Mouse (Mus musculus) heart, postnatal 14 days (tissue): ENCODE data around the gene Tut7. TPM values are rescaled to one million over a fixed set of nuclear protein-coding genes. Genes with fewer than 3 reads are reported as not detected.
"Not testable (repeated sequence)": the region's sequence is repeated elsewhere in the genome, so short reads cannot be mapped to it uniquely, and the experiment has no call there.

ENCODE experiments used
- DNase-seq, 2 experiments: peaks; one replicate each; pipeline ENCODE4 v3.0.0; 2021 to 2022
- intact Hi-C: fragments of 180-260 bp; cut with DNase I; formaldehyde crosslinking; loops from one replicate; pipeline ENCODE4 v1.15.1; 2025
- long read RNA-seq, 2 experiments: library from polyadenylated mRNA; stranded (forward); transcript quantifications; one replicate each; pipeline ENCODE4 v2.0.0; 2021
- total RNA-seq, 2 experiments: library from RNA; stranded (reverse); gene quantifications; 2 replicates each; pipeline ENCODE4 v1.2.3; 2021

The Tut7 gene
- 10 to 100 TPM; 48.9 to 51.1 TPM for total RNA-seq
- long read RNA-seq, experiment 1, partial matches to known transcripts, result 8 of 17 reads
- long read RNA-seq, experiment 1, other reads (novel, unspliced or antisense), result 7 of 17 reads
- long read RNA-seq, experiment 2, partial matches to known transcripts, result 3 of 15 reads
- long read RNA-seq, experiment 2, other reads (novel, unspliced or antisense), result 12 of 15 reads

DNA sequence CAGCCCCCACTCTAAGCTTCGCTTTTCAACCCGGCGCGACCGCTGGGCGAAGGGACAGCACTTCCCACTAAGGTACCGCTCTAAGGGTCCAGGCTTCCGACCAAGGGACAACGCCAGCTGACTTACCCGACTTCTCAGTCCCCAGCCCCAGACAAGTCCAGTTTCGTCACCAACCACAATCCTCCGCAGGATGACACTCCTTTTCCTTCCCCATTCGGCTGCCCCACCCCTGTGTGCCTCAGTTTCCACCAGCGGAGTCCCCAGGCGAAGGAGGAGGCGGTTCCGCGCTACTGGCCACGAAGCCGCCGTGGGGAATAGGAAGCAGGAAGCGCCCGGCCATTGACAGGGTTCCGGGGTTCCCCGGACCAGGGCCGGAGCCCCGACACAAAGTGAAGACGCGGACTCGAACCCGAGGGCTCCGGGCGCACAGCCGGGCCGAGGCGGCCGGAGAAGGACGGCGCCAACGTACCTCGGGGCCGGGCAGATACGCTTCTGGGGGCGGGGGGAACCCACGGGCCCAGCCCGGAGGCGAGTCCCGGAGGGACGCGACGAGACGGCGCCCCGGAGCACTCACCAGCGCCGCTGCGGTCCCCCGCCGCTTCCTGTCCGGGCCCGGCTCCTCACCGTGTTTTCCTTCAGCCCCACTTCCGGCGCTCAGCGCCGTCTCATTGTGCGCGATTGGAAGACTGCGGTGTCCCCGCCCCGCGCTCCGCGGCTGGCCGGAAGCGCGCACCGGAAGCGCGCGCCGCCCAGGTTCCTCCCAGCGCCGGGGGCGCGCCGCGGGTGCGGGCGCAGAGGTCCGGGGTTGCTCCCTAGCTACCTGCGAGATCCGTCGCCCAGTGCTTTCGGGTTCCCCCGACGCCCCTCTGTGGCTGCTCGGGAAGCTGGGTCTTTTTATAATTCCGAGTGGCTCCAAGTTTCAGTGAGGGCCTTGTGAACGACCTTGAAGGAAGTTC is at the start of gene Tut7:
Gene Tut7, minus strand, starts transcription at position 641 of the 956 bp plus-strand sequence.
- intact Hi-C loops, result no loop called here

DNA sequence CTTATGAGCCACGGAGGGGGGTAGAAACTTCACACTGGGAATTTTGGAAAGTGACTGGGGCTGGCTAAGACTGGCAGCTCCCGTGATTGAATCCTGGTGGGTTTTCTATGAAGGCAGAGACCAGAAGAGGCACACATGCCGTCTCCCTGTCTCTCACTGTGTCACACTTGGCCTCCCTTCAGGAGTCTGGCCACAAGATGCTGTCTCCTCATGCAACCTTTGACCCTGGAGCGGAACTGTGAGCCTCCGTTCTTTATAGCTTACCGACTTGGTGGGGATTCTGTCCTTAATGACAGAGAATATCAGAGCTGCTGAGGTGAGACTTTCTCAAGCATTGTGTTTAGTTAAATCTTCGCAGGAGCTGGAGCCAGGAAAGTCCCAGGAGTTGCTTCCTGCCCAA is 49.5 kb upstream of the Tut7 start:
- intact Hi-C loops, result no loop called here

More for the DNA sequence above, at the start of gene Tut7:
- peak; percentile 94 to 95 for DNase-seq

DNA sequence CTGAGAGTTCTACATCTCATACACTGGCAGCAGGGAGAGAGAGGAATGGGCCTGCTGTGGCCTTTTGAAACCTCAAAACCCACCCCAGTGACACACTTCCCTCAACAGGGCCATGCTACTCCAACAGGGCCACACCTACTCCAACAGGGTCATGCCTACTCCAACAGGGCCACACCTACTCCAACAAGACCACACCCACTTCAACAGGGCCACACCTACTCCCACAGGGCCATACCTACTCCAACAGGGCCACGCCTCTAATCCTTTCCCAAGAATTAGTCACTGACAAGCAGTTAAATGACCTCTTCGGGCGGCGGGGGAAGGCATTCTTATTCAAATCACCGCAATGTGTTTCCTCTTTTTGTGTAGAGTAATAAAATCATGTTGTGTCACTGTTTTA is 47.1 kb upstream of the Tut7 start:
- intact Hi-C loops, result no loop called here
- no peak for DNase-seq

More for the DNA sequence above, 49.5 kb upstream of the Tut7 start:
- no peak for DNase-seq

DNA sequence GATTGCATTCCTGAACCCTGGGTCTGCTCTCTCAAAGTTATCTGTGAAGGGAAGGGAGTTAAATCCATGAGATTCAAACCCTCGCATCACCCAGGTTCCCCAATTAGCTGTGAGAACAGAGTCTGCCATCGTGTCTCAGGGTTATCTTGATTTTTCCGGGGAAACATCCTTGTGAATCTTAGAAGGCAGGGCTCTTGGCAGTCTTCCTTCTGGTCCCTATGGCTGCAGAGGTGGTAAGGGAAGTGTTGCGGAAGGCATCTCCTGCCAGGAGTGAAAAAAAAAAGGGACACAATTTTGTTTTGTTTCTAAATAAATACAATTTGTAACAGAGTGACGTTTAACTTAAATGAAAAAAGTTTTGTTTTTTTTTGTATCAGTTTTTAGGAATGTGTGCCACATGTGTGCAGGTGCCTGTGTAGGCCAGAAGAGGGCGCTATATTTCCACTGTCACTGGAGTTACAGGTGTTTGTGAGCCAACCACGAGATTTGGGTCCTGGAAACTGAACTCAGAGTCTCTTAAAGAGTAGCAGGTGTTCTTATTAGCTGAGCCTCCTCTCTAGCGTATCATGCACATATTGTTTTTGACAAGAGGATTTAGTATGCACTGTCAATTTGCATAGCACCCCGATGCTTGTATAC is 45.2 kb upstream of the Tut7 start:
- intact Hi-C loops, result no loop called here
- DNase-seq, result no peak

DNA sequence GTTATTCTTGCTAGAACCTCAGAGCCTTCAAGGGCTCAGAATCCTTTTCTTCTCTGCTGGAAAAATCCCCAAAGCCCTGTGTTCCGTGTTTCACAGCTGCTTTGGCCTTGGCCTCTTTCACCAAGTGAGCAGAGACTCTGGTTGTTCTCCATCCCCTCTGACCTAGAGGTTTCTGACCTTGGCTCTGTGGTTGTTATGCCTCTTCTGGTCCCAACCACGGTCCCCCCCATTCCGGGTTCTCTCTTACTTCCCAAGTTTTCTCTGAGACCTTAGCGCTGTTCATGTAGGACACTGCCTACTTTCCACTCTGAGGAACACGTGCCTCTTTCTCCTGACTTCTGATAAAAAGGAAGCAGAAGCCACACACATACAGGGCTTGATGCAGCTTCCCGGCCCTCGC is 44.2 kb upstream of the Tut7 start:
- no peak for DNase-seq

DNA sequence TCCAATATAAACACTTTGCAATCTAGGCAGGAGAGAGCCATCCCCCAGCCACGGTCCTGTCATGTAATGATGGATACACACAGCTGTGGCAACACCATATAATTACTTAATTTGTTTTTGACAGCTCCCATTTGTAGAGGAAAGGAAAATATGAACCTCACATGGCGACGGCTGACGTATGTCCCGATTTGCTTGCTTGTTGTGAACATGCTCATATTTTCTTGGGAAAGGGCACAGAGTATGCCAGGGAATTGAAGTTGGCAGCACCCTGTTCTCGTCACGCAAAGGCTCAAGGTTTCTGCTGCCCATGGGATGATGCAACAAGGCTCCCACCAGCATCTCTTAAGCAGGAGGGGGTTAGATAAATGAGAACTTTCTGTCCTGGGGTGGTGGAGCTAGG is 36.6 kb upstream of the Tut7 start:
- intact Hi-C loops, result loop anchor here (5.0 to 10.0 kb wide), 2 partner anchors 475 to 883 kb away; no protein-coding TSS in a partner anchor

More for the DNA sequence above, 44.2 kb upstream of the Tut7 start:
- intact Hi-C loops, result no loop called here

DNA sequence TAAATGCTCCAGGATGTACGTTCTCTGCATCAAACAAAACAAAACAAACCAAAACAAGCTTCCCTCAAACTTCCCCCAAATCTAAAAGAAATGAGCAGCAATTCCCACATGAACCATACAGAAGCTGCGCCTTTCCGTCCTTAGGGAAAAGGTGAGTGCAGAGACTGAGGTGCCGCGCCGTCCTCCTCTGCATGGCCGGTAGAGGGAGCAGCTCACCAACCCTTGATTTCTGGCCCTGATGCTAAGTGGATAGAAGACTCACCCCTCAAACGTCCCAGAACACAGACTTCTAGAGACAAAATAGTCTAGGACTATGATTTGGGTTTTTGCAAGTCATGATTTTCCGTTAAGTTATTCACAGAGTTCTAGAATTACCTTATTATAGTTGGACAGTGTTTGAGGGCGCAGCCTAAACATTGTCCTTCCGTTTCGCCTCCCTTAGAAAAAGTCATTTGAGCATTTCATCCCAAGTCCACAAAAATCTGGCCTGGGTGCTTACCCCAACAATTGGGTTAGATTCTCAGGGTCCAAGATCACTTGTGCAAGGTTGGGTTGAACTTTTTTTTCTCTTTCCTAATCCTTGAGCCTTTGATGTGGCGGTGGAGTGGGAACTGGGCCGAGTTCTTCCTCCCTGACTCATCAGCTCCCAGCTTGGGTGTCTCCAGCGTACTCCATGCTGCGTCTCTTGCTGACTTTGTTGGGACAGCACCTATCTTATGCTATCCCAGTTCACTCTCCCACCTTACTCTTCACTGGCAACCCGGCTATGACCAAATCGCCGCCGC is 33.5 kb upstream of the Tut7 start:
- intact Hi-C loops, result loop anchor here (1.0 to 10.0 kb wide), 3 partner anchors 478 to 886 kb away; no protein-coding TSS in a partner anchor
- DNase-seq, result peak; percentile 72 to 80

More for the DNA sequence above, 36.6 kb upstream of the Tut7 start:
- no peak for DNase-seq

DNA sequence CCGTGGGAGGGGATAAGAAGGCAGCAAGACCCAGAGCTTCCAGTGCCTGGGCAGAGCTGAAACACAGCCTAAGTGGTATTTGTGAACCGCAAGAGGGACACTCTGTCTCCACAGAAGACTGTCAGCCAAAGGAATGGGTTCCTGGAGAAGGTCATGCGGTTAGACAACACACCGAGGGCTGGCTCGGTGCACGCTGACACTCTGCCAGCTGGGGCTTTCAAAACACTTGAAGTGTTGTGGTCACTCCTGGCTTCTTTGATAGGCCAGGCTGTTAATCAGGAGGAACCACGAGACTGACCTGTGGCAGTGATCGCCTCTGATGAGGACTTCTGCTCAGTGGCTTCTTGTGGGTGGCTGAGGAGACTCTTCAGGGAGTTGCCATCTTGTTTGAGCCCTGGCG is 30.5 kb upstream of the Tut7 start:
- peak in 1 of 2 experiments; percentile 28 for DNase-seq
- intact Hi-C loops, result loop anchor here (5.0 to 10.0 kb wide), 2 partner anchors 324 to 481 kb away; partner anchors contain the start of gene Gas1

DNA sequence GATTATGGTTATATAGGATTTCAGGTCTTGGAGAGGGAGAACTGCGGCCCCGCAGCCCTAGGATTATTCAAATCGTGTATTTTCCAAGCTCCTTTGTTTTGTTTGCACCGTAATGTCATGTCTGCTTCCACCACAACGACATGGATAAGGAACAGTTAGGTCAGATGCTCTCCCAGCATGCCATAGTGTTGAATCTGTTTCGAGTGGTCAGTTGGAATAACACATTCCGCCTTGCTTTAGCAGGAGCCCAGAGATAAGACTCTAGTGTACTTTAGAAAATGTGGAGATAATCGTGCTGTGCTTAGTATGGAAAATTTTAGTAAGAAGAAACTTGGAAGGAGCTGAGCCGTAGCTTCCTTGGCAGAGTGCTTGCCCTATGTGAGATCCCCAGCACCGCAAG is 27.4 kb upstream of the Tut7 start:
- intact Hi-C loops, result loop anchor here (5.0 to 10.0 kb wide), 2 partner anchors 327 to 484 kb away; partner anchors contain the start of gene Gas1

DNA sequence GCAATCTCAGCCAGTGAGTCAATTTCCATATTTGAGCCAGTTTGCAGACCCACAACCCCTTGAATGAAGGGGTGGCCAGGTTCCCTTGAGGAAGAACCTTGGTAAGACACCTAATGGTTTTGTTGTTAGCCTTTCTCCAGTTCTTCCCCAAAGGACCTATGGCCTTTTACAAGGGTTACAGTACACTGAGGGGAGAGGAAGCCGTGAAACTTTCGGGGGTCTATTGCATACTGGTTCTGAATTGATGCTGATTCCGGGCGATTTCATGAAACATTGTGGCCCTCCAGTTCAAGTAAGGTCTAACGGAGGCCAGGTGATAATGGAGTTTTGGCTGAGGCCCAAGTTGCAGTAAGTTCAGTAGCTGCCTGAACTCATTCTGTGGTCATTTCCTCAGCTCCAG is 21.7 kb upstream of the Tut7 start:
- DNase-seq, result no peak
- intact Hi-C loops, result loop anchor here (5.0 kb wide), 1 partner anchor 1207 kb away; no protein-coding TSS in a partner anchor

More for the DNA sequence above, 27.4 kb upstream of the Tut7 start:
- DNase-seq, result no peak

DNA sequence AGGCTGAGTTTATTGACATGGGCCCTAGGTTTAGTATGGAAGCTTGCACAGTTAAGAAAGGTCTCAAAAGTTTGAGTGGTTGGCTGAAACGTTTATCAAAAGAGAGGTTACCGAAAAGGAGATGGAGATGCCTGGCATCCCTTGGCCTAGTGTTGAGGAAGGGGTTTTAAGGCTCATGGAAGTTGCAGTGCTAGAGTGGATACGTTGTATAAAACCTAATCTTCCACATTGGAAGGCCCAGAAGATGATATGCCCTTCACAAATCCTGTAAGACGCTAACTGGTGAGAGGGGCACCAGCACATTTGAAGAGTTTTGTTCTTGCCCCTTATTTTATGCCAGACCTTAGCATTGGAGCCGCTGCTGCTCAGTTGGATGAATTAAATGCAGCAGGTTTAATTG is 21.0 kb upstream of the Tut7 start:
- intact Hi-C loops, result loop anchor here (2.0 to 5.0 kb wide), 2 partner anchors 625 to 1207 kb away; no protein-coding TSS in a partner anchor
- no peak for DNase-seq

DNA sequence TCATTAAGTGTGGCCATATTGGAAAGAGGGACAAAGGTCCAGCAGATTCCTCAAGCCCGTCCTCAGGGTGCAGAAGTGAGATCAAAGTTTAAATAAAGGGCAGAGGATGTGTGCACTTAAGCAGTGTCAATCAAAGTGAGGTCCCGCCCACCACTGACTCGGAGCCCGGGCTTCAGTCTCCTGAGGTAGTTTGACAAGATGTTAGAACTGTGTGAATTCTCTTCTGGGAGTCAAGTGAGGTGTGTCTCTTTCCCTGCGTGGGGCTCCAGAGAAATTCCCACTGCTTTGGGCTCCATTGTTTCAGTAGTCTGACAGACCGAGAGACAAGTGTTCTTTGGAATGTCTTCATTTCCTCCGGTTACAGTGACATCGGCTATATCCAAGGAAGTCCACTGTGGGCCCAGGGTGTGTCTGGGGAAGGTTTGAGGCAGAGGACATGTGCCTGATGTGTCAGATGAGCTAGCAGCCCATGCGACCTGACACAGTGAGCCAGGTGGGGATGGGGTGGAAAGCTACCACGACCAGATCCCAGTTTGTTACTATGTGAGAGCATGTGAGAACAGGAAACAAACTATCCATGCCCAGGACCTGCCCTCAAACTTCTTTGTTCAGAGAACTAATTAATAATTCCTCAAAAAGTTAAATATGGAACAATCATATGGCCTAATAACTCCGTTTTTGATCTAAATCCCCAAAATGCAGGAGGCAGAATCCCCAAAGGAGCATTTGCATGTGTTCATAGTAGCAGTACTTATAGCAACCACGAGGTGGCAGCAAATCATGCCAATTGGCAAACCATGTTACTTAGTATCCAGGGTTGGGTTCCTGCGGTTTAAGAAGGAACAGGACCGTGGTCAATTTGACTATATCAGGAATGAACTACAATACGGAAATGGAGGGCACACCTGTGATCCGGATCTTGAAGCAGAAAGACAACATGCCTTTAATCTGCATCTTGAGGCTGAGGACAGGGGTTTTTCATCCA is 19.6 kb upstream of the Tut7 start:
- intact Hi-C loops, result loop anchor here (2.0 to 5.0 kb wide), 2 partner anchors 626 to 1205 kb away; no protein-coding TSS in a partner anchor
- DNase-seq, result peak; percentile 84 to 92

DNA sequence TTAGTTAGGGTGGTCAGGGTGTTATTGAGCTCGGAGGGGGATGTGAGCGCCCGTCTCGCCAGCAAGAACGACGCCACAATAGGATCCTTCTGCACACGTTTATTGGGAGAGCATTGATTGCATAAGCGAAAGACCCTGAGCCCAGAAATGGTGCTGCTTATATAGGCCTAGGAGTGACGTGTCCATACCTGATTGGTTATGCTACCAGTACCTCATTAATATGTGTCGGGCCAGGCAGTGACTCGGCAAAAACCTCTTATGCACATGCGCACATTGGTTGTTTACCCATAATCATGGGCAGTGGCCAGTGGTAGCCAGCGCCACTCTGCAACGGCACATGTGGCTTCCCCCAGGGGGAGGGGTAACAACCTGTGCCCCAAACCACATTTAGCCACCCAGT is 18.8 kb upstream of the Tut7 start:
- not testable (repeated sequence) for DNase-seq
- intact Hi-C loops, result loop anchor here (2.0 to 5.0 kb wide), 2 partner anchors 627 to 1204 kb away; no protein-coding TSS in a partner anchor

DNA sequence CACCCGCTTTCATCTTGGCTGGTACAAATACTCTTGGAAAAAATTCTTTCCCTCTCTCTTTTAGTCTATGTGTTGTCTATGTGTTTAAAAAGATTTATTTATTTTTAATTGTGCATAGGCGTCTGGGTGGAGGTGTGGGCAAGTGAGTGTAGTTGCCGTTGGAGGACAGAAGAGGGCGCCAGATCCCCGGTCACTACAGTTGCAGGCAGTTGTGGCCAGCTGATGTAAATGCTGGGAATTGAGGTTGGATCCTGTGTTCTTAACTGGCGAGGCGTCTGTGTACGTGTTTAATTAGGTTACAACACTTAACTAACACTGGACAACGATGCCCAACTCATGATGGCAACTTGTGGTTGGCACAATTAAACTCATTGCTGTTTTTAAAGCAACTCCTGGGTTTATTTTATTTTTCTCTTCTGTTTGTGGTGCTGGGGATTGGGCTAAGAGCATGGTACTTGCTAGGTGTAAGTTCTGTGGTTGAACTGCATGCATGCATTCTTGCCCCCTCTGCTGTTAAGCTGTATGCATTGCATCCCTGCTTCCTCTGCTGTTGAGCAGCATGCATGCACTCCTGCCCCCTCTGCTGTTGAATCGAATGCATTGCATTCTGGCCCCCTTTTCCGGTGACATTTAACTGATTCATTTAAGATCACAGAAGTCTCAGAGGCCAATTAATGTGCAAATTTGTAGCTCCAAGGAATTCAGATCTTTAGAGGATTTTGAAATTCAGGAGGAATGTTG is 17.7 kb upstream of the Tut7 start:
- DNase-seq, result peak; percentile 78 to 86
- intact Hi-C loops, result loop anchor here (5.0 kb wide), 1 partner anchor 1203 kb away; no protein-coding TSS in a partner anchor

DNA sequence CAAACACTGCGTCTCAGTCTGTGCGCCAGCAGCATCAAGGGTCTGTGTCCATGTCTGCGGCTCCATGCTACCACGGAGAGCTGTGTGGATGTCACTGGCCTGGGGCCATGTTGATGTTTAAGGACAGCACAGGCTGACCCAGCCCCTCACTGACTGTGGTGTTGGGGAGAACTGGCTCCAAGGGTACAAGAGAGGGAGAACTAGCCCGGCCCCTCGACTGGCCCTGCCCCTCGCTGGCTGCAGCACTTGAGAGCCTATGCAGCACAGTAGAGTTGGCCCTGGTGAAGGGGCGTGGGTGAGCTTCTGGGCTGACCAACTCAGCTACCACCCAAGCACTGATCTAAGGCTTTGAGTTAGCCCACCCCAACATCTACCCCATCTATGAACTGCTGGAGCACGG is 16.4 kb upstream of the Tut7 start:
- DNase-seq, result no peak

DNA sequence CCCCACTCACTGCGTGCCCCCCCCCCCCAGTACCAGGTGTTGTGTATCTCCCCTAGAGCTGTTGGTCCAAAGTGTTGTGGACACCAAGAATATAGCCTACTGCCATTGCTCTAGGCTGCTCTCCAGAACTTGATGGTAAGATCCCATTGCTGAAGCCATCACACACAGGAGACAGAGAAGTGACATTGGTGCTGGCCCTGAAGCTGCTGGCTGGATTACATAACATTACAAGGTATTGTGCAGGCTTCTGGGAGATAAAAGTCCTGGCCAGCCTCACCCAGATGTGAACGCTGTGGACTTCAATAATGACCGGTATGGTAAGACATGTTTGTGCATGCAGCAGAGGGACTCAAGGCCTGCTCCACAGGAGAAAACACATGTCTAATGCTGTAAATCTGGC is 15.5 kb upstream of the Tut7 start:
- intact Hi-C loops, result no loop called here
- no peak for DNase-seq

More for the DNA sequence above, 16.4 kb upstream of the Tut7 start:
- intact Hi-C loops, result no loop called here

DNA sequence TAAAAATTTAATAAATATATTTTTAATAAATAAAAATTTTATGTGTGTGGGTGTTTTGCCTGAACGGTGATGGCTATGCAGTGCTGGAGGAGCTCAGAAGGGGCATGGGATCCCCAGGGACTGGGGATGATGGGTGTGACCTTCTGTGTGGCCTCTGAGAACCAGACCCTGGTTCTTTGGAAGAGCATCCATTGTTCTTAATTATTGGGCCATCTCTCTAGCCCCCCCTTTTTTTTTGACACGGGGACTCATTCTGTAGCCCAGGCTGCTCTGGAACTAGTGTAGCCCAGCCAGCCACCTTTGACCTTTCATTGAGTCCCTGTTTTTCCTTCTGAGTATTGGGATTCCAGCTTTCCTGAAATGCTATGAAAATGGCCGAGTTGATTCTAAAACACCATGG is 13.9 kb upstream of the Tut7 start:
- DNase-seq, result no peak
- intact Hi-C loops, result no loop called here
